Mouse (Mus musculus): ENCODE results near the gene Spen. TPM values are rescaled to one million over a fixed set of nuclear protein-coding genes. Genes with fewer than 3 reads are reported as not detected.

The Spen gene
- total RNA-seq, 2 experiments from 2014 or later = 50.8 to 72.8 TPM

GRCm38 (mm10) chr4:141537226-141537610, 1.2 kb downstream of the Spen start:
- intact Hi-C loops (cut with DNase I) = loop anchor here (5.0 kb wide), 1 partner anchor 35 kb away; no protein-coding TSS in a partner anchor

GRCm38 (mm10) chr4:141536291-141537225, 1.8 kb downstream of the Spen start:
- peak; percentile 67 to 75 for DNase-seq (ENCODE audit: low spot score in 2 of 2)
- intact Hi-C loops (cut with DNase I) = loop anchor here (5.0 kb wide), 1 partner anchor 34 kb away; no protein-coding TSS in a partner anchor

More at GRCm38 (mm10) chr4:141537226-141537610, 1.2 kb downstream of the Spen start:
- DNase-seq (ENCODE audit: low spot score in 2 of 2) = no peak

- peak; percentile 64 to 68 for DNase-seq (ENCODE audit: low spot score in 2 of 2)
- intact Hi-C loops (cut with DNase I) = loop anchor here (5.0 kb wide), 1 partner anchor 33 kb away; no protein-coding TSS in a partner anchor
Observed at GRCm38 (mm10) chr4:141534947-141535680, 3.3 kb downstream of the Spen start.

GRCm38 (mm10) chr4:141530979-141531378, 7.4 kb downstream of the Spen start:
- intact Hi-C loops (cut with DNase I) = no loop called here
- no peak for DNase-seq (ENCODE audit: low spot score in 2 of 2)

- DNase-seq (ENCODE audit: low spot score in 2 of 2) = no peak
- intact Hi-C loops (cut with DNase I) = no loop called here
Observed at GRCm38 (mm10) chr4:141528938-141529337, 9.5 kb downstream of the Spen start.

GRCm38 (mm10) chr4:141526936-141527650, 11.3 kb downstream of the Spen start:
- intact Hi-C loops (cut with DNase I) = no loop called here
- no peak for DNase-seq (ENCODE audit: low spot score in 2 of 2)

GRCm38 (mm10) chr4:141525940-141526339, 12.5 kb downstream of the Spen start:
- intact Hi-C loops (cut with DNase I) = no loop called here
- no peak for DNase-seq (ENCODE audit: low spot score in 2 of 2)

GRCm38 (mm10) chr4:141524658-141525057, 13.7 kb downstream of the Spen start:
- intact Hi-C loops (cut with DNase I) = no loop called here
- no peak for DNase-seq (ENCODE audit: low spot score in 2 of 2)

GRCm38 (mm10) chr4:141523128-141523527, 15.3 kb downstream of the Spen start:
- no peak for DNase-seq (ENCODE audit: low spot score in 2 of 2)
- intact Hi-C loops (cut with DNase I) = no loop called here

- intact Hi-C loops (cut with DNase I) = no loop called here
- no peak for DNase-seq (ENCODE audit: low spot score in 2 of 2)
Observed at GRCm38 (mm10) chr4:141518386-141518785, 20.0 kb downstream of the Spen start.

- intact Hi-C loops (cut with DNase I) = no loop called here
- DNase-seq (ENCODE audit: low spot score in 2 of 2) = no peak
Observed at GRCm38 (mm10) chr4:141514179-141514641, 24.2 kb downstream of the Spen start.

GRCm38 (mm10) chr4:141512145-141512544, 26.3 kb downstream of the Spen start:
- intact Hi-C loops (cut with DNase I) = no loop called here
- no peak for DNase-seq (ENCODE audit: low spot score in 2 of 2)

- intact Hi-C loops (cut with DNase I) = no loop called here
- no peak for DNase-seq (ENCODE audit: low spot score in 2 of 2)
Observed at GRCm38 (mm10) chr4:141510457-141510856, 27.9 kb downstream of the Spen start.

- intact Hi-C loops (cut with DNase I) = no loop called here
- DNase-seq (ENCODE audit: low spot score in 2 of 2) = no peak
Observed at GRCm38 (mm10) chr4:141506893-141507292, 31.5 kb downstream of the Spen start.

GRCm38 (mm10) chr4:141506352-141506751, 32.0 kb downstream of the Spen start:
- peak; percentile 50 to 70 for DNase-seq (ENCODE audit: low spot score in 2 of 2)
- intact Hi-C loops (cut with DNase I) = no loop called here

- DNase-seq (ENCODE audit: low spot score in 2 of 2) = no peak
- intact Hi-C loops (cut with DNase I) = no loop called here
Observed at GRCm38 (mm10) chr4:141505810-141506209, 32.6 kb downstream of the Spen start.

GRCm38 (mm10) chr4:141504471-141504870, 33.9 kb downstream of the Spen start:
- DNase-seq (ENCODE audit: low spot score in 2 of 2) = no peak
- intact Hi-C loops (cut with DNase I) = loop anchor here (5.0 kb wide), 1 partner anchor 33 kb away; the partner anchor contains the start of gene Spen

GRCm38 (mm10) chr4:141502723-141503122, 35.7 kb downstream of the Spen start:
- DNase-seq (ENCODE audit: low spot score in 2 of 2) = no peak
- intact Hi-C loops (cut with DNase I) = loop anchor here (5.0 kb wide), 1 partner anchor 35 kb away; the partner anchor contains the start of gene Spen

GRCm38 (mm10) chr4:141501058-141501457, 37.3 kb downstream of the Spen start:
- DNase-seq (ENCODE audit: low spot score in 2 of 2) = no peak
- intact Hi-C loops (cut with DNase I) = loop anchor here (5.0 kb wide), 1 partner anchor 36 kb away; the partner anchor contains the start of gene Spen

Data from left cerebral cortex, postnatal 36 days (tissue).